Mouse (Mus musculus) MEL (cell line): ENCODE data around the gene Ppib.

Experiments
- BHLHE40 ChIP-seq: IDR thresholded peaks from 2 replicates; pipeline ENCODE4 v1.6.1; 2012; ENCODE audit warnings: low read depth, mild to moderate bottlenecking, inconsistent platforms, low read length, improper control_type of control experiment, borderline replicate concordance
- CHD1 ChIP-seq: IDR thresholded peaks from 2 replicates; pipeline ENCODE4 v1.6.1; 2012; ENCODE audit warnings: low read depth, mild to moderate bottlenecking, inconsistent platforms, low read length, improper control_type of control experiment
- CTCF ChIP-seq, 3 experiments: IDR thresholded peaks in 2 of 3; conservative IDR thresholded peaks in 1 of 3; 2 replicates each; pipeline ENCODE4 v1.5.1; 2011 to 2012; ENCODE audit warnings: low read length in 3 of 3, low read depth in 2 of 3, mild to moderate bottlenecking in 2 of 3, improper control_type of control experiment in 1 of 3, inconsistent platforms in 1 of 3, mixed read lengths in 1 of 3, moderate library complexity in 1 of 3; ENCODE audit not compliant: control insufficient read depth in 1 of 3, insufficient read depth in 1 of 3, poor library complexity in 1 of 3, severe bottlenecking in 1 of 3
- EP300 ChIP-seq, 2 experiments: IDR thresholded peaks; 2 replicates each; pipeline ENCODE4 v1.6.1; 2011; ENCODE audit warnings: improper control_type of control experiment in 2 of 2, low read length in 2 of 2, low read depth in 1 of 2, mild to moderate bottlenecking in 1 of 2
- GABPA ChIP-seq: IDR thresholded peaks from 2 replicates; pipeline ENCODE4 v1.6.1; 2012; ENCODE audit warnings: low read depth, mild to moderate bottlenecking, inconsistent platforms, low read length, improper control_type of control experiment, moderate library complexity
- MXI1 ChIP-seq: IDR thresholded peaks from 2 replicates; pipeline ENCODE4 v1.6.1; 2011; ENCODE audit warnings: mild to moderate bottlenecking, low read depth, low read length, improper control_type of control experiment
- MYB ChIP-seq: IDR thresholded peaks from 2 replicates; pipeline ENCODE4 v1.6.1; 2011; ENCODE audit warnings: mild to moderate bottlenecking, low read depth, low read length, improper control_type of control experiment
- POLR2A ChIP-seq, 2 experiments: IDR thresholded peaks; 2 replicates each; pipeline ENCODE4 v1.6.1; 2011 to 2012; ENCODE audit warnings: low read length in 2 of 2, mild to moderate bottlenecking in 2 of 2, control low read depth in 1 of 2, improper control_type of control experiment in 1 of 2, low read depth in 1 of 2, moderate library complexity in 1 of 2; ENCODE audit not compliant: control insufficient read depth in 1 of 2, insufficient read depth in 1 of 2, poor library complexity in 1 of 2
- TAL1 ChIP-seq: IDR thresholded peaks from 2 replicates; pipeline ENCODE4 v1.6.1; 2012; ENCODE audit warnings: mild to moderate bottlenecking, inconsistent platforms, low read length, moderate library complexity, mixed read lengths
- TCF12 ChIP-seq: IDR thresholded peaks from 2 replicates; pipeline ENCODE4 v1.6.1; 2014; ENCODE audit warnings: low read depth, mild to moderate bottlenecking, inconsistent platforms, low read length, improper control_type of control experiment, moderate library complexity
- USF1 ChIP-seq: IDR thresholded peaks from 2 replicates; pipeline ENCODE4 v1.6.1; 2014; ENCODE audit warnings: low read depth, mild to moderate bottlenecking, inconsistent platforms, low read length, improper control_type of control experiment, moderate library complexity
- ZMIZ1 ChIP-seq: IDR thresholded peaks from 2 replicates; pipeline ENCODE4 v1.6.1; 2012; ENCODE audit warnings: low read depth, mild to moderate bottlenecking, inconsistent platforms, low read length, improper control_type of control experiment, moderate library complexity

GRCm38 (mm10) chr9:66102668-66103067, 42.6 kb downstream of the Ppib start:
- TF ChIP-seq EP300 (IDR thresholded peaks at IDR 0.05; ENCODE audit: low read depth in 1 of 2, low read length in 2 of 2) (no peak), CTCF (IDR thresholded peaks at IDR 0.05 in 2 of 3, conservative IDR thresholded peaks at IDR 0.05 in 1 of 3; ENCODE audit: control insufficient read depth in 1 of 3, insufficient read depth in 1 of 3, low read depth in 2 of 3, low read length in 3 of 3, poor library complexity in 1 of 3, severe bottlenecking in 1 of 3) (no peak), BHLHE40 (no peak), USF1 (no peak), CHD1 (no peak), TAL1 (no peak), POLR2A (IDR thresholded peaks at IDR 0.05; ENCODE audit: control insufficient read depth in 1 of 2, insufficient read depth in 1 of 2, low read depth in 1 of 2, low read length in 2 of 2, poor library complexity in 1 of 2) (no peak), ZMIZ1 (no peak), TCF12 (no peak), MYB (no peak), MXI1 (no peak), GABPA (no peak)
